Mouse (Mus musculus): ENCODE measurements at regions not wholly inside any gene's neighbourhood (a gene's known extent, or its start where the extent isn't known, plus 50 kb on each side); places are given as distances from the start of the nearest gene placed in this dataset.
A peak's percentile ranks its signal among the peaks of the same experiment; 100 is the strongest.

- Histone ChIP-seq H3K27ac (ENCODE audit: control insufficient read depth, low read depth, low read length) (no peak overlapping the region), H3K4me3 (ENCODE audit: control insufficient read depth in 1 of 2, insufficient read depth in 1 of 2, low read depth in 2 of 2, low read length in 2 of 2) (no peak overlapping the region), H3K79me2 (ENCODE audit: control insufficient read depth, insufficient read depth, low read length, poor library complexity) (no peaks in the 10 kb centered on the region), H3K4me1 (ENCODE audit: control insufficient read depth in 1 of 2, insufficient read depth in 2 of 2, low read length in 2 of 2) (no peaks in the 10 kb centered on the region), H3K27me3 (ENCODE audit: control insufficient read depth in 1 of 2, insufficient read depth in 2 of 2, low read length in 2 of 2) (no peaks in the 10 kb centered on the region), H3K9ac (ENCODE audit: control insufficient read depth, low read depth, low read length, poor library complexity, severe bottlenecking) (no peak overlapping the region), H3K9me3 (replicated peaks; ENCODE audit: insufficient read depth, low read length) (no peaks in the 10 kb centered on the region), H3K36me3 (ENCODE audit: control insufficient read depth in 1 of 2, insufficient read depth in 2 of 2, low read length in 2 of 2) (no peaks in the 10 kb centered on the region)
- TF ChIP-seq HCFC1 (IDR thresholded peaks at IDR 0.05; ENCODE audit: low read depth, low read length) (no peak), ELF1 (IDR thresholded peaks at IDR 0.05; ENCODE audit: low read depth, low read length) (no peak), E2F4 (IDR thresholded peaks at IDR 0.05; ENCODE audit: borderline replicate concordance, low read depth, low read length) (no peak), BHLHE40 (IDR thresholded peaks at IDR 0.05; ENCODE audit: borderline replicate concordance, low read depth, low read length) (no peak), ZNF384 (IDR thresholded peaks at IDR 0.05; ENCODE audit: low read depth, low read length) (no peak), GATA1 (IDR thresholded peaks at IDR 0.05; ENCODE audit: low read depth, low read length) (no peak), TBP (IDR thresholded peaks at IDR 0.05; ENCODE audit: low read depth, low read length) (no peak), CHD1 (IDR thresholded peaks at IDR 0.05; ENCODE audit: low read depth, low read length) (no peak)
- peak; percentile 5 for DNase-seq (ENCODE audit: low read depth, low spot score)
These were observed 158.5 kb downstream of the Arrdc3 start for GRCm38 (mm10) chr13:81041646-81042045.
